In genomic region chr14:77392476-77392875, GRCm38 (mm10) we compare ENCODE assay signal across 17 mouse cellular contexts.
"Had no signal": no experiment of that assay in that cellular context is flagged by ENCODE, and none has a peak within 500 bp of the region (broad histone marks: within the 10 kb centered on the region; RNA-seq: fewer than 3 reads in every experiment).

No protein-coding gene starts in this region.

- H3K9me3 ChIP-seq: midbrain, embryonic 10.5 days; midbrain, embryonic 12.5 days; neural tube, embryonic 13.5 days; neural tube, embryonic 15.5 days had no signal

- H3K36me3 ChIP-seq: midbrain, embryonic 10.5 days; midbrain, embryonic 12.5 days; neural tube, embryonic 13.5 days; neural tube, embryonic 15.5 days had no signal

- H3K27ac ChIP-seq: midbrain, embryonic 10.5 days; midbrain, embryonic 12.5 days; neural tube, embryonic 13.5 days; neural tube, embryonic 15.5 days had no signal

- H3K27me3 ChIP-seq: midbrain, embryonic 12.5 days; neural tube, embryonic 13.5 days; neural tube, embryonic 15.5 days had no signal

- H3K4me1 ChIP-seq: neural tube, embryonic 13.5 days had no signal

- H3K4me3 ChIP-seq: midbrain, embryonic 10.5 days; midbrain, embryonic 12.5 days; myocyte; neural tube, embryonic 13.5 days; neural tube, embryonic 15.5 days had no signal

- DNase-seq: lung, embryonic 14.5 days; lung, postnatal 10 days; lung, postnatal 4 days; midbrain, embryonic 14.5 days; retina, postnatal 1 day; right cerebral cortex, adult 18-20 months; right cerebral cortex, postnatal 25 days; right cerebral cortex, postnatal 4 days; spleen, adult 18-20 months; thymus, adult 18-20 months; thymus, postnatal 14 days; thymus, postnatal 36 days had no signal
